Mouse (Mus musculus): Measurements from ENCODE around the gene Thada.

DNA sequence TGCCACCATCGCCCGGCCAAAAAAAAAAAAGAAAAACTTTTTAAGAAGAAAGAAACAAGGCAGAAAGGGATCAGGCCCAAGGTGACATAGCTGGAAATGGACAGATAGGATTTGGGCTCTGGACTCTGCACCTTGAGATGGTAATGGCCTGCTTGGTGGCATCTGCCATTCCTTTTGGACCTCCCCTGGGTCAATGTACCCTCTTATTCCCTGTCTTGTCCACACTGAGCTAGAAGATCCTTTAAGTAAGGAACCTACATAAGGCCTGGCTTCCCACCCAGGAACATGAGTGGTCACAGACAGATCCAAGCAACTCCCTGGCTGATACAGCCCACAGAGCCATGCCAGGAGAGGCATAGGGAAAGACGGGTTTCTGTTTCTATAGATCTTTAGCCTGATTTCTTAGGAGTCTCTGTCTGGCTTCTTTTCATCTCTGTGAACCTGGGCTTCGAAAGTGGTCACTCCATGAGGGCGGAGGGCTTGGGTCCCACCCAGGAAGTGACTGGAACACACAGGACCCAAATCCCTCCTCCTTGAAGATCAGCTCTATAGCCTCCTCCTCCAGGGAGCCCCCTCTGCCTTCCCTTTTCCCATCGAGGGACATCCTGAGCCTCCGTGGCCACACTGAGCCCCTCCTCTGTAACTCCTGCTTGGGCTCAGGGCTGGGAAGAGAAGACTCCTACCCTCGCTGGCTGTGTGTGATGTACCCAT is 310.3 kb downstream of the Thada start:
- TF ChIP-seq CTCF (conservative IDR thresholded peaks at IDR 0.05 in 1 of 2, IDR thresholded peaks at IDR 0.05 in 1 of 2; ENCODE audit: low read depth in 2 of 2, low read length in 2 of 2), result no peak
- TF ChIP-seq POLR2AphosphoS2 (IDR thresholded peaks at IDR 0.05; ENCODE audit: low read depth, low read length), result no peak
- no peak for TF ChIP-seq POLR2A (IDR thresholded peaks at IDR 0.05; ENCODE audit: low read depth, low read length)
- no peak for TF ChIP-seq TBP (conservative IDR thresholded peaks at IDR 0.05; ENCODE audit: low read depth, low read length)
- TF ChIP-seq SMC3 (IDR thresholded peaks at IDR 0.05; ENCODE audit: low read depth, low read length), result no peak
- no peak for TF ChIP-seq MYC (IDR thresholded peaks at IDR 0.05; ENCODE audit: low read depth, low read length)
- TF ChIP-seq MXI1 (IDR thresholded peaks at IDR 0.05; ENCODE audit: low read depth, low read length), result no peak
- no peak for TF ChIP-seq MAFK (IDR thresholded peaks at IDR 0.05; ENCODE audit: insufficient replicate concordance, low read length)
- TF ChIP-seq NRF1 (IDR thresholded peaks at IDR 0.05; ENCODE audit: low read depth, low read length), result no peak
- TF ChIP-seq KAT2A (IDR thresholded peaks at IDR 0.05; ENCODE audit: insufficient replicate concordance, low read length), result no peak

All from CH12.LX (cell line).